Mouse (Mus musculus) adrenal gland, postnatal 36 days (tissue): Measurements from ENCODE around the gene Rsad2. TPM values are rescaled to one million over a fixed set of nuclear protein-coding genes. Genes with fewer than 3 reads are reported as not detected.
"Not testable (repeated sequence)": the region's sequence is repeated elsewhere in the genome, so short reads cannot be mapped to it uniquely, and the experiment has no call there.

Source experiments
- DNase-seq, 2 experiments: peaks; one replicate each; pipeline ENCODE4 v3.0.0; 2021; ENCODE audit warnings: mixed read lengths in 1 of 2
- total RNA-seq, 2 experiments: library from RNA; stranded (reverse); gene quantifications; 2 replicates each; pipeline ENCODE4 v1.2.3; 2021

Gene Rsad2
- total RNA-seq, 2 experiments from 2014 or later: 17.5 to 31.9 TPM

DNA sequence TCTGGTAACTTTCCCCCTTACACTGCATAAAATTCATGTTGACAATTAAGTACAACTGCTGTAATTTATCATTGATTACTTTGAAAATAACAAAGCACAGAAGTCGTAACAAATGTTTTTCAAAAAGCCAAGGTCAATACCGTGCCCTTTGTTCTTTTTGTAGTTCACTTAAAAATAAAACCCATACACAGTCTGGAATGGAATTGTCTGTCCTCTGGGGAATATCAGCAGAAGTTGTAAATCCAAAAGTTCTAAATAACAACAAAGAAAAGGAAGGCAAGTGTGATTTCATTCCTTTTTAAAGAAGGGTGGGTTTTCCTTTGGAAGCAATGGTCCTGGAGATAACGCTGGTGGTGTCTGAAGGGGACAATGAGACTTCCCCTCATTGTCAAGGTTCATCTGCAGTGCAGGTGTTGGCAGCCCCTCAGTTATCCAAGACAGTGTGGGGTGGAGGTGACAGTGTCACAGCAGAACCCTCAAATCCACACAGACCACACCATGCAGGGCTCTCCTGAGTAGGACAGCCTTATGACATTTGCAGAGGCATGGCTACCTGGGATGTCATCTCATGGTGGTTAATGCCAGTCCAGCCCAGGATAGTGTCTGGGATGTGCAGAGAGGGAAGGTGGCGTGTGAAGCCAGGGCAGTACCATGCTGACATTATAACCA is 9.7 kb downstream of the Rsad2 start:
- no peak for DNase-seq

DNA sequence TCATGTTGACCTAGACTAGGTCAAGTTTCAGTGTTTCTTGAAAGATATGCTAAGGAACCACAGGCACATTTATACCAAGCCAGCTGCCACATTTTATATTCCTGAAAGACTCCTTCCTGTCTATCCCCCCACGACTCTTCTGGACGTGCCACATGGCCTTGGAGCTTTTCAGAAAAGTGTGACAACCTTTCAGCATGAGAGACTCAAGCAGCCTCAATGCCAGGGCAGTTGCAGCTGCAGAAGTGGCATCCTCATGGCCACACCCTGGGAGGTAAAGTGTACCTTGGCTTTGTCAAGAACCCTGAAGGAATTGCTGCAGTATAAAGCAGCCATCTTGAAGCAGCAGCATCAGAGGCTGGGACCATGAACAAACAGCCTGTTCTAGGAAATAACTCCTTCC is 11.7 kb downstream of the Rsad2 start:
- no peak for DNase-seq

DNA sequence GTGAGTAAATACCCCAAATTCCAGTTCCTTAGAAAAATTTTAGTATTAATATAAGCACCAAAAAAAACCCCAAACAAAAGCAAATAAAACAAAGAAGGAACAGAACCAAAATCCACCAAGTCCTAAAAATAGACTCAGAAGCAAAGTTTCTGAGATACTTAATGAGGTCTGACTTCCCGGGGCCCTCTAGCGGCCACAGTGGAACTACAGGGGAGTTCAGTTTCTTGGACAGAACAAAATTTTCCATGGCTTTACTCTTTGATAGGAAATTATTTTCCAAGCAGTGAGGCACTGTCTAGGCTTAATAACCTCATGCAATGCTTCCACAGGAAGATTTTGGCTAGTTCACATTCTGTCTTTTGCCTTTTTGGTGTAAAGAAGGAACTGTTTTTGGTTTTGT is 12.2 kb downstream of the Rsad2 start:
- DNase-seq: peak; percentile 82 to 90

DNA sequence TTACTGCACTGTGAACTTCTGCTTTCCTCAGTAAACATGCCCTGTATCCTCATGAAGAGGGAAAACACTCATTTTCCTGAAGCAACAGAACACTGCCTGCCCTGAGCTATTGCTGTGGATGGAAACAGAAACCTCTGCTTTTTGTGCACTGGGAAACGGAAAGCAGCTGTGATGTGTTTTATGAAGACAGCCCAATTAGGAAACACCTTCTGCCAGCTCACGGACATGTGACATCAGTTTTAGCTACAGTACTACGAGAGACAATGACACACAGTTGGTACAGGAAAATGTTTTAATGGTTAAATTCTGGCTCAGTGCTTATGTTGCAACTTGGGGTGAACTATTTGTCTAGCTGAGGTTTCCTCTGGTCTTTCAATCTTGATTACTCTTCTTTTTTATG is 16.9 kb downstream of the Rsad2 start:
- no peak for DNase-seq

DNA sequence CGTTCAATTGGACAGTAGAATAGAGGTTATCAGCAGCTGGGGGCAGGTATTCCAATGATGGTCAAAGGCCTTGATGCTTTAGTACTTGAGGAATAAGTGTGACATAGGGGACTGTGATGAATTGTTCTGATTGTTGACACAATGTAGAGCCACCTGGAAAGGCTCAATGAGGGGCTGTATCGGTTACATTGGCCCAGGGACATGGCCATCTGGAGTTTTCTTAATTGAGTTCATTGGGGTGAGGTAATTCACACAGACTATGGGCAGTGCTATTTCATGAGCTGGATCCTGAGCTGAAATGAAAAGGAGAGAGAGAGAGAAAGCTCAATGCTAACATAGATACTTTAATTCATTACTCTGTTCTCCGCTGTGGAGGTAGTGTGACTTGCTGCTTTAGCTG is 18.3 kb downstream of the Rsad2 start:
- no peak for DNase-seq

DNA sequence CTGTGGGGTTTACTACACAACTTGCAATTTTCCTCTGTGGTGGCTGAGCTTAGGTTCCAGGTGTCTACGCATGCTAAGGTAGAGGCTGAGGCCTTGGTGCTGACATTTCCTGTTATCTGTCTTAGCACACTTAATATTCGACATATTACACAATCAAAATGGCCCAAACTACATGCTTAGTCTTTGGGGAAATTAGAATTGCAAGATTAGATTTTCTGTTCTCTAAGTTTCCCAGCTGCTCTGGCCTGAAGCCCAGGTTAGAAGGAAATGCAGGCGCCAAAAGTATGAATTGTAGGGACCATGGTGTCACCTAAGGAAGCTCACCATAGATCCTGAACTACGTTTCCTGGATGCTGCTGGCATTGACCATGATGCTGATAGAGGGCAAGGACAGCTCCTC is 19.9 kb downstream of the Rsad2 start:
- DNase-seq: peak in 1 of 2 experiments; percentile 43

DNA sequence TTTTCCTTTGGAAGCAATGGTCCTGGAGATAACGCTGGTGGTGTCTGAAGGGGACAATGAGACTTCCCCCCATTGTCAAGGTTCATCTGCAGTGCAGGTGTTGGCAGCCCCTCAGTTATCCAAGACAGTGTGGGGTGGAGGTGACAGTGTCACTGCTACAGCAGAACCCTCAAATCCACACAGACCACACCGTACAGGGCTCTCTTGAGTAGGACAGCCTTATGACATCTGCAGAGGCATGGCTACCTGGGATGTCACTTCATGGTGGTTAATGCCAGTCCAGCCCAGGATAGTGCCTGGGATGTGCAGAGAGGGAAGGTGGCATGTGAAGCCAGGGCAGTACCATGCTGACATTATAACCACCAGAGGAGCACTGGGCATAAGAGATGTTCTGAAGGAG is 27.5 kb downstream of the Rsad2 start:
- not testable (repeated sequence) for DNase-seq

DNA sequence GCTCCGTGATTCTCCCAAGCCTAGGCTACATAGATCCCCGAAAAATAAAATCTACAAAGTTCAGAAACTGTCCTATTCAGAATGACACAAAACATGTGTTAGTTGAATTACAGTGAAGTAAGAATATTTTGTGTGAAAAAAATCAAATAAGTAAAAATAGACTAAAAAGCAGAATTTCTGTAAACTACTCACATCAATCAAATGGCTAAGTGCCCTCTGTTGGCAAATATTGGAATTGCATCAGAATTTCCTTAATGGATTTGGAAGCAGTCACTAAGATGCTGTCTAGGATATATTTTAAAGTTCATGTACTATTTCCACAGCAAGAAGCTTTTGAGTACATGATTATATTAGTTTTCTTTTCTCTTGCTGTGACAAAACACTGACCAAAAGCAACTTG is 31.4 kb downstream of the Rsad2 start:
- DNase-seq: no peak

DNA sequence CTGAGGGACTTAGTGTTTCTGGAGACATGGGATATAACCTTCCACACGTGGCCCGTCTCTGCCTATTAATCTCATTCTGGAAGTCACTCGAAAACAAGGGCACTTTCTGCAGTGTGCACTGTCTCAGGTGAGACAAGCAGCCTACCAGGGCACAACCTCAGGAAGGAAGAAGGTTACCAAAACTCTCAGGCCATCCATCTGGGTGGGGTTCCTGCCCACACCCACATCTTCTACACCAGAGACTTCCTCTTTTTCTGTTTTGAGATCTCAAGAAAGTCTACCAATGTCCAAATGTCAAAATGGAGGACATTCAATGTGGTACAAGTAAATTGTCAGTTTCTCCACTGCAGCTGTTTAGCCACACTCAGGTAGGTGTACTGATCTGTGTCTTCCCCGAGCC is 37.9 kb downstream of the Rsad2 start:
- DNase-seq: no peak

DNA sequence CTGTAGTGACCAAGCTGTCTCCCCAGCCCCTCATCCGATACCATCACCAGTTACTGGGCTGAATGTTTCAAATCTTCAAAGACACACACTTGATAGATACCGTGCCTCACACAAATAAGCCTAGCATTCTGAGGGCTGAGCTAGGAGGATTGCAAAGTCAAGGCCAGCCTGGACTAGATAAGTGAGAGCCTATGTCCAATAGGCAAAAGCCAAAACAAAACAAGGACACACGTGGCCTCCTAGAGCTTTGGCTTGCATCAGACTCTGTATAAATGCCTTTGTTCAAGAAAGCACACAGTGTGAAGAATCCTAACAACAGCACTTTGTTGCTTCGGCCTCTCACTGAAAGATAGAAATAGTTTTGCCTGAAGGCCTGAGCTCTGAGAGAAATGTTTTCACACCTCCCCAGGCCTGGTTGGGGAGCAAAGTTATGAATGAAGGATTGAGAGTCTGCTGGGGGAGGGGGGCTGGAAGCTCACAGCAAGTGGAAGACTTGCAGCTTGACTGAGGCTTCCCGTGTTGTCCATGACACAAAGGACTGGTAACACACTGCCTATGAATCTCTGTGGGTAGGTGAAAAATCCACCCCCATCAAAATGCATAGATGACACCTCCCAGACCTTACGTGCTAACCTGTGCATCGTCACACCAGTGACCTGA is 39.5 kb downstream of the Rsad2 start:
- peak in 1 of 2 experiments; percentile 51 for DNase-seq

DNA sequence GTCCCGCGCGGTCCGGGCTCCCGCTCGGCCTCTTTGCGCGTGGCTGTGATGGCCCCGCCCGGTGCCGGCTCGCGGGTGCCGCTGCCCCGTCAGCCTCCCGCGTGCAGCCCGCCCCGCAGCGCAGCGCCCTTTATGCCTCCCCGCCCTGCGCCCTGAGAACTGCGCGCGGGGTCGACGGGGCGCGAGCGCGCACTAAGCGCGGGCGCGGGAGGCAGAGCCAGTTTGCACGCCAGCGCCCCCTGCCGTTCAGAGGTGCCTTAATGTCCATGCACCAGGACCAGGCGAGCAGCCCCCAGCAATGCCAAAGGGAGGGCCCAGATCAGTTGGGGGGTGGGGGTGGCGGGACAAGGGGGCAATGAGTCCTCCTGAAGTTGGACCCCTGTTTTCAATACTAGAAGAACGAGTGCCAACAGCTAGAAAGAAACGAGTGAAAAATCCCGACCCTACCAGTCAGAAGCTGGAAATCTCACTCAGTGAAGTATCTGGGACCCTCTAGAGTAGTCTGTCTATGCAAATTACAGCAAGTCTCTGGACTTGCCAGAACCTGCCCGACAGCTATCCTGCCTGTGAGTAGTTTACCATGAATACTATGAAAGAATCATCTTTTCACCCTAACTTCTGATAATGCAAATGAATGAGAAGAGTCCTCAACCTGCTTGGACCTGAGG is 41.0 kb downstream of the Rsad2 start, which contains the start of gene Rnf144a:
TSS of gene Rnf144a (minus strand) at position 151 of the 668 bp plus-strand sequence.
- DNase-seq: peak; percentile 94 to 97

DNA sequence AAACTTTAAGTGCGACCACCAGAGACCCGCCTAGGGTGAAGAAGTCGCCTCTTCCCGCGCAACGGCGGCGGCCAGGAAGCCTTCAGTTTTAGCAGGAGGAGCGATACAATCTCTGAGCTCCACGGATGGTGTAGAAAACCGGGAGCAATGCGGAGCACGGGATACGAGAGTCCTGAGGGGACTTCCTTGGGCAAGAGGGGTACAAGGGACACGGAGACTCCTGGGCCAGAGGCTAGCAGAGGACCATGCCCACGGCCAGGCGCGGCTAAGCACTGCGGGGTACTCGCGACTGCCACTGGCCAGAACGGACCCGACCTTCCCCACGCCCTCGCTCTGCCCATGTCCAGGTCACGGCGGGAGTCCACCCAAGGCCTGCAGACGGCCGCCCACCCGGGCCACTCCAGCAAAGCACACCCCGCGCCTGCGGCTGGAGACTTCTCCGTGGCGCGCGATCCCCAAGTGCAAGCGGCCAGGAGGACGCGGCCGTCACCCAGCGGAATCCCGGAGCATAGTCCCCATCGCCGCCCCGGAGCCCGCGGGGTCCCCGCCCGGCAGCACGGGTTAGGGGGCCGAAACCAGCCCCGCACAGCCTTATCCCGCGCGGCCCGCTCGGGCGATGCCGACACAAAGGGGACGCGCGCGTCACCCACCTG is 41.7 kb downstream of the Rsad2 start:
- DNase-seq: peak; percentile 44 to 58

DNA sequence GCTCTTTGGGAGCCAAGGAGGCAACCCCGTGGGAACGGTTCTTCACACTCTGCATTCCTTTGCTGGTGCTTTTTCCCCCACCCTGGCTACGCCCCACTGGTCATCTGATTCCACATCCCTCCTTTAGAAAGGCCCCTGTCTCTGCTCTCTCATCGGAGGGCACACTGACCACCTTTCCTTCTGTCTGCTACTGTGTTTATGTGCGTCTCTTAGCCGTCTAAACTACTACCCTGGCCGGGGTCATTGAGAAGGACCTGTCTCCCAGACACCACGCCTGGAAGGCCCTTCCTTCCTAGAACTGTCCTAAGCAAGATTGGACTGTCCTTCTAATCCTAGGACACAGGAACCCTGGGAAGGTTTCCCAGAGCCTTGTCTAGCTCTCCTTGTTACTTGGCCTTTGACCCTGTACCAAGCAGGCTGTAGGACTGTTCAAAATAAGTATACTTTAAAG is 42.3 kb downstream of the Rsad2 start:
- peak in 1 of 2 experiments; percentile 29 for DNase-seq

DNA sequence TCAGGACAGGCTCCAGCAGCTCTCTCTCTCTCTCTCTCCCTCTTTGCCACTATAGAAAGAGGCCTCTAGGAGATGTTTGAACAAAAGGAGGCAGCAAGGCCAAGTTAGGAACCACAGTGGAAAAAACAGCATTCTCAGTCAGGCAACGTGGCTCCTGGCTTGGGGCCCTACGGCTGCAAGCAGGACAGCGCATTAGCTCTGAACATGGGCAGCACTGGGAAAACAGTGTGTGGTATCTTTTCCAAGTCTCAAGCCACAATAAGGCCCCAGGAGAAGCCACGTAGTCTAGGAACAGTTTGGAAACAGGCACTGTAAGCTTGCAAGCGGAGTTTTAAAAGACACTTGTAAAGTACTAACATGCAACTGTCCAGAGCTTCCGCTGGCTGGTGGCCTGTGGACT is 43.5 kb downstream of the Rsad2 start:
- peak in 1 of 2 experiments; percentile 40 for DNase-seq

DNA sequence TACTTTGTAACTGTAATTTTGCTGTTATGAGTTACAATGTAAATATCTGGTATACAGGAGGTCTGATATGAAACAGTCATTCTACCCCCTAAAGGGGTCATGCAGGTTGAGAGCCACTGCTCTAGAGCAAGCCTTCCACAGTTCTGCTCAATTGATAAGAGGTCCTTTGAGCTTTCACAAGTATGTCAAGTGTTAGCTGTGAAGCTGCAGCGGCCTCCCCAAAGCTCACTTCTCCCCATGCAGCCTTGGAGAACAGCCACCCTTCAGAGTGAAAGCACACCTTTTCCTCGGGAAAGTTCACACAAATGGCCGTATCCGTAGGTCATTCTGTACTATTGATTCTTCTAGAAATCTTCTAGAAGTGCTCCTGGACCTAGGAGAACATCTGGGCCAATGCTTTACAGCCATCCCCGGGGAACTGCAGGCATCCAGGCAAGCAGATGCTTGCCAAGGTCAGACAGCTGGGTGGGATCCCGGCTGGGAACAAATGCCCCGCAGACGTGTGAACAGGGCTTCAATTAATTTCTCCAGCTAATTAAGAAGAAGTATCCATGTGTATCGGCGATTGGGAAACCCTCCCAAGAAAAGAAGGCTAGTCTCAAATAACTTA is 44.3 kb downstream of the Rsad2 start:
- no peak for DNase-seq

DNA sequence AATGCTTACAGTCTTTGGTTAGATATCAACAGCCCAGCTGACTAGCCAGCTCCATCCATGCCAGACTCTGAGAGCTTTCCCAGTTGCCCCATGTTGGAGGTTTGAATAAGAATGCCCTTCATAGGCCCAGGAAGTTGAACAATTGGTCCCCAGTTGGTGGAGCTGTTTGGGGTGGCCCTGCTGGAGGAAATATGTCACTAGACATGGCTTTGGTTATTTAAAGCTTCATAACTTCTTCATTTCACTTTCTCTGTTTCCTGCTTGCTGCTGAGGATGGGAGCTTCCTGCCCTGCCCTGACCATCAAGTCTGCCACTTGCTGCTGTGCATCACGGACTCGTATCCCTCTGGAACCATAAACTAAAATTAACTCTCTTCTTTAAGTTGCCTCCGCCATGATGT is 45.8 kb downstream of the Rsad2 start:
- DNase-seq: no peak

DNA sequence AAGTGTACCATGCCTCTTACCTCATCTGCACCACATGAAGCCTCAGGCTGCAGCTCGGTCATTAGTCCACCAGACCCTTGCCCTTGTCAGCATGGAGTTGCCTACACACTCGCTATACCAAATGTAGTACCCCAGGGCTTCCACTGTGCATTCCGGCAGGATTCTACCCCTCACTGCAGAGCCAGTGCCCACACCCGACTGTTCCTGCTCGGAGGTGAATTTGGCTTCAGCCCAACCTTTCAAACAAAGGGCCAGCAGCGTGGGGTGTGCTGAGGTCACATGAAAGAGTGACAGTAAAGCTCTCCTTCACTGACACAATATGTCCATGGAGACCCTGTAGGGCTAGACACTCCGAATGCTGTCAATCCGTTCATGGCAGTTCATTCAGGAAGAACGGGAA is 47.5 kb downstream of the Rsad2 start:
- DNase-seq: no peak

DNA sequence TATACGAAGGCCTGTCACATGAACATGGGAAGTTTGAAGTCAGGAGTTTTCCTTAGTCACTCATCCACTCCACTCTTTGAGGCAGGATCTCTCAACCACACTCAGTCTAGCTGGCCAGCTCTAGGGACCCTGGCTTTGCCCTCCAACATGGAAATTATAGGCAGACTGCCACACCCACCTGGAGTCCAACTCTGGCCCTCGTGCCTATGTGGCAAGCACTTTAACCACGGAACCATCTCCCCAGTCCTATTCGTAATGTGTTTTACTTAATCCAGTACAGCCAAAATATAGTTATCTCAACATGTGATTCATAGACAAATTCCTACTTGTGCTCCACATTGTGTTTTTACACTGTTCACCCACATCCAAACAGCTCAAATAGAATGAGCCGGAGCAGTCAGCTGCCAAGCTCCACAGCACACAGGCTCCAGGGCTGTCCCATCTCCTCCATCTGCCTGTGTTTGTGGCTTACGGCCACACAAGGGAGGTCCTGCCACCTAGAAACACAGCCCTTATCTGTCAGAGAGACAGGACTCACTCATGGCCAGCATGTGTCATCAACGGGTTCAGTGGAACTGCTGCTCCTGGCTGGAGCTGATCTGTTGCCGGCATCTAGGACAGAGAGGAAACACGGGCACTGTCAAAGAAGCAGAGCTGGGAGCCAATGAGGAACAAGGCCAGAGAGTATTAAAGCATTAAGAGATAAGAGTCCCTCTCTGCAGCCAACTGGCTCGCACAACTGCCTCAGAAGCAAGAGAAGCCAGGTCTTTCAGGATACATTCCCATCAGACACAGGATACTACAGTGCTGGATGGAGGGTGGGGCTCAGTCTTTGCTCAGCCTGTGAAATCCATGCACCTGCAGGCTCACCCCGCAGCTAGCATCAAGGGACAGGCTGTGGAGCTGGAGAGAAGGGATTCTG is 51.2 kb downstream of the Rsad2 start:
- peak; percentile 66 to 69 for DNase-seq

DNA sequence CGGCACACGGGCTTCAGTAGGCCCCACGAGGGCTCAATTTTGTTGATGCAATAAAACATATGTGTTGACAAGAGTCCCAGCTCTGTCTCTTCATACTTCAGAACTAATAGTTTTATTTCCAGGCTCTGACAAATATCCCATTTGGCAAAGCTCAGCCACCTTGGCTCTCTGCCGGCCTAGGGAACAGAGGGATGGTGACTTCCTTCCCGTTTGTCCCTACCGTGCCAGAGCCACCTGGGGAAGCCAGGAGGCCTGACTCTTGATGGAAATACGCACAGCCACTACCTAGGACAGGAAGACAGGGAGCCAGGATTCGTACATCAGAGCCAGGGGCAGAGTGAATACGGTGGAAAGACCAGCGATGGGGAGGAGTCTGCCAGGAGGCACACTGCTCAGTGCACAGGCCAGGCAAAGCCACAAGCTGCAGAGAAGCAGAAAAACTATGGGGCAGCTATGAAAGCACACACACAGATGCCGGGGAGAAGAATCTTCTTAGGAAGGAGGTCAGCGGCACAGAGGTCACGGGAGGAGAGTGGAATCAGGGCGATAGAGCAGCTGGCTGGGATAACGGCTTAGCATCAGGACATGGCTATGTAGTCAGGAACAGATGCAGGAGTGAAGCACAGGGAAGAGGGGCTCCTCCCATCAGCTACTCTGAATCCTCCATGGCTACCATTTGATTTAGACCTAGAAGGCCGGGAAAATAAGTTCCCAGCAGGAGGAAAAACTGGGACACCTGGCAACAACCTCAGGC is 52.7 kb downstream of the Rsad2 start:
- DNase-seq: peak; percentile 73 to 82

DNA sequence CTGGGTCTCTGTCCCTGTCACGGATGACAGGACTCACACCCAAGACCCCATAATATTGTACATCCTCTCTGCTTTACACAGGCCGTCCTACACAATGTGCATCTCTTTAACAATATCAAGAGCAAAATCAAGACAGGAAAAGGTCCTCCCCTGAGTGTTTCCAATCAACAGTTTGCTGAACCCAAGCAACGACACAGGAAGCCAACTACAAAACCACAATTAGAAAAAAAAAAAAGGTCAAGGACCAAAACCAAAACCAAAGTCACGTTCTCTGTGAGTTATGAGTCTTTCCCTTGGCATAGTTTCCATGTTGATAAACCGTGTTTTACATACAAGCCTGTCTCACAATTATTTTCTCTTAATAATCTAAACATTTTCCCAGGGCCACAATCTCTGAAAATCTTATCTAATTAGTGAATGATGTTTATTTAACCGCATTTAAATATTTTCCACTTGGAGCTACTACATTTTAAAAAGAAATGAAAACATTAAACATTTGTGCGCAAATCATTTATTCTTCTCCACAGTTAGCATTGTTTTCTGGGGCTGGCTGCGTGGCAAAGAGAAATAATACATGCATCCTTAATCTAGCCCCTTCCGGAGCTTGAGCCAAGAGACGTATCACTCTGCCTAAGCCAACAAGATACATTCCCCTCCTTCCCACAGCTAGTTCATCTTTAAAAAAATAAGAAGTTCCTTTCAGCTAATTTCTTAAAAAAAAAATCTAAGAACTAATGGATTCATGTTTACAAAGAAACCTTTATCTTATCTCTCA is 54.4 kb downstream of the Rsad2 start:
- DNase-seq: no peak
